Mouse (Mus musculus) lung, adult 18-20 months (tissue): ENCODE data around the gene Actr6.
"Not testable (repeated sequence)": the region's sequence is repeated elsewhere in the genome, so short reads cannot be mapped to it uniquely, and the experiment has no call there.

Experiments
- DNase-seq, 2 experiments: peaks; one replicate each; pipeline ENCODE4 v3.0.0; 2022; ENCODE audit warnings: mixed read lengths in 2 of 2

The Actr6 gene

GRCm38 (mm10) chr10:89737887-89738286, 5.8 kb upstream of the Actr6 start:
- DNase-seq: no peak

- DNase-seq: no peak
These were observed 5.0 kb upstream of the Actr6 start for GRCm38 (mm10) chr10:89737092-89737491.

GRCm38 (mm10) chr10:89731341-89731740, 754 bp downstream of the Actr6 start:
- no peak for DNase-seq

- no peak for DNase-seq
These were observed 1.7 kb downstream of the Actr6 start for GRCm38 (mm10) chr10:89730386-89730785.

GRCm38 (mm10) chr10:89722247-89723195, 9.6 kb downstream of the Actr6 start:
- peak; percentile 13 to 27 for DNase-seq

GRCm38 (mm10) chr10:89720796-89721195, 11.3 kb downstream of the Actr6 start:
- no peak for DNase-seq

- no peak for DNase-seq
These were observed 11.8 kb downstream of the Actr6 start for GRCm38 (mm10) chr10:89720252-89720651.

GRCm38 (mm10) chr10:89714910-89715309, 17.2 kb downstream of the Actr6 start:
- DNase-seq: no peak

- DNase-seq: peak; percentile 35 to 44
These were observed 23.4 kb downstream of the Actr6 start for GRCm38 (mm10) chr10:89708720-89709119.

- no peak for DNase-seq
These were observed 24.7 kb downstream of the Actr6 start for GRCm38 (mm10) chr10:89707397-89707796.

- peak; percentile 14 to 50 for DNase-seq
These were observed 29.1 kb downstream of the Actr6 start for GRCm38 (mm10) chr10:89703042-89703441.

GRCm38 (mm10) chr10:89697956-89698355, 34.1 kb downstream of the Actr6 start:
- DNase-seq: no peak

- DNase-seq: not testable (repeated sequence)
These were observed 35.8 kb downstream of the Actr6 start for GRCm38 (mm10) chr10:89696270-89696669.

- DNase-seq: no peak
These were observed 36.7 kb downstream of the Actr6 start for GRCm38 (mm10) chr10:89695194-89695911.

GRCm38 (mm10) chr10:89690021-89690420, 42.1 kb downstream of the Actr6 start:
- no peak for DNase-seq

- DNase-seq: no peak
These were observed 44.6 kb downstream of the Actr6 start for GRCm38 (mm10) chr10:89687455-89687854.

GRCm38 (mm10) chr10:89686139-89686808, 45.8 kb downstream of the Actr6 start, which contains the start of gene Scyl2:
Gene Scyl2, minus strand, starts transcription at chr10:89686285.
- DNase-seq: peak; percentile 94 to 96

- no peak for DNase-seq
These were observed 46.5 kb downstream of the Actr6 start for GRCm38 (mm10) chr10:89685391-89686138.

- no peak for DNase-seq
These were observed 49.1 kb downstream of the Actr6 start for GRCm38 (mm10) chr10:89682961-89683360.

- DNase-seq: no peak
These were observed 49.9 kb downstream of the Actr6 start for GRCm38 (mm10) chr10:89682157-89682556.

- DNase-seq: no peak
These were observed 50.4 kb downstream of the Actr6 start for GRCm38 (mm10) chr10:89681706-89682105.

GRCm38 (mm10) chr10:89680517-89680916, 51.6 kb downstream of the Actr6 start:
- peak; percentile 41 to 45 for DNase-seq
